Mouse (Mus musculus): ENCODE results near the gene Tubb2a.

Tubb2a gene

DNA sequence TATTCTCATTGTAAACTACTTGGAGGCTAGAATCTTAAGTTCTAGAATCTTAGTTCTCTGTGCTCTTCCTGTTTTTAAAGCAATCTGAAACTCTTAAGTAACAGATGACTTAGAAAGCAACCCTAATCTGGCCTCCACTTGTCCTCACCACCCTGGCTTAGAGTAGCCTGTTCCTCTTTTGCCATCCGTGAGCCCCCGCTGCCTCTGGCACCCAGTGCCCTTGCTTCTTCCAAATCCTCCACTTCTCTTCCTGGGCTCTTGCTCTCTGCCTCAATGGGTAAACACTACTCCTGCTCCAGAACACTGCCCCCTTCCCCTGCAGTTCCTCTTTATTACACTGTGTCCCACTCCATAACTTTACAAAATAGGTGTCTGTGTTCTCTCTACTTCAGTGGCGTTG, 26.1 kb downstream of the Tubb2a start:
- no peak for DNase-seq (ENCODE audit: low read depth, low spot score)

DNA sequence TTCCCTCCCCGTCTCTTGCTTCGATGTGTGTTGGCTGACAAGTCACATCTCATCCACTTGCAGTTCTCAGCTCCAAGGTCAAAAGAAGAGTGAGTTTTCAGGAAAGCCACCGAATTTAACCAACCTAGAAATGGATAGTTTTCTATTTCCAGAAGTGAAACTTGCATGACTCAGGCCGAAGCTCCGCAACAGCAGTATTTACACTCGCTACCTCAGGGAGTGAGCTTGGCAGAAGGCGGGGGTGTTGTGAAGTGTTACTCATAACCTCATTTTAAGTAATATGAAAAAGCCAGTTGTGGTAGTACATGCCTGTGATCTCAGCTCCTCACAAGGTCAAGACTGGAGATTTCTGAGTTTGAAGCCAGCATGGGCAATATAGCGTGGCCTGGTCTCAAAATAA, 27.3 kb downstream of the Tubb2a start:
- no peak for DNase-seq (ENCODE audit: low read depth, low spot score)

DNA sequence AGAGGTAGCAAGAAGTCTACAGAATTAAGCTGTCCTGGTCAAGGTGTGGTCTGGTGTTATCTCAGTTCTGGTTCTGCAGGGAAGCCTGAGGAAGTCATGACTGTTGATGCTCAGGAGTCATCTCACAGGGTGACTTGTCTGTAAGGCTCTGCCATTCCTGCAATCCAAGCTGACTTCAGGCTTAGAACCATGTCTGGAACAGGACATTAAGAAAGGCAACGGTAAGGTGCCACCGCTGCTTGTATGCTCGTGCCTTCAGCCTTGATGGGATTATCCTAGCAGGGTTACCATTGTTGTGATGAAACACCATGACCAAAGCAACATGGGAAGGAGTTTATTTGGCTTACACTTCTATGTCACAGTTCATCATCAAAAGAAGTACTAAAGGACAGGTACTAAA, 30.3 kb downstream of the Tubb2a start:
- DNase-seq (ENCODE audit: low read depth, low spot score), result no peak

DNA sequence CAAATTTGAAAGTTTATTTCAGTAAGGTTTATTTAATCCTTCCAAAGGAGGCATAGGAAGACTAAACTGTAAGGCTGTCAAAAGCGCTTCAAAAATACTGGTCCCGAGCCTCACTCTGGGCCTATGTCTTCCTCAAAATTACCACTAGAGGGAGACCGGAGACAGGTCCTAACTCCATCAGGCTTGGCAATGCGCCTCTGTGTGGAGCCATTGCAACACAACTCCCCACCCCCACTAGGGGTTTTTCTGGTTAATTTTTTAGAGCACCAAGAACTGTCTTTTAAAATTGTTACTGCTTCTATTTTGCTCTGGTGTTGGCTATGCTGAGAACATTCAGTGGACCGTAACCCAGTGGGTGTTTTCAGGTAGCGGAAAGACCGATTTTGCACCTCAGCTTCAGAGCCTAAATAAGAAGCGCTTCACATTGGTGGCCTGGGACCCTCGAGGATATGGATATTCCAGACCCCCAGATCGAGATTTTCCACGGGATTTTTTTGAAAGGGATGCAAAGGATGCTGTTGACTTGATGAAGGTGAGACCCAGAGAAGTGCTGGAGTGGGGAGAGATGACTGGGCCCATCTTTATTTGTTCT, 31.3 kb downstream of the Tubb2a start:
- DNase-seq (ENCODE audit: low read depth, low spot score), result peak; percentile 78

DNA sequence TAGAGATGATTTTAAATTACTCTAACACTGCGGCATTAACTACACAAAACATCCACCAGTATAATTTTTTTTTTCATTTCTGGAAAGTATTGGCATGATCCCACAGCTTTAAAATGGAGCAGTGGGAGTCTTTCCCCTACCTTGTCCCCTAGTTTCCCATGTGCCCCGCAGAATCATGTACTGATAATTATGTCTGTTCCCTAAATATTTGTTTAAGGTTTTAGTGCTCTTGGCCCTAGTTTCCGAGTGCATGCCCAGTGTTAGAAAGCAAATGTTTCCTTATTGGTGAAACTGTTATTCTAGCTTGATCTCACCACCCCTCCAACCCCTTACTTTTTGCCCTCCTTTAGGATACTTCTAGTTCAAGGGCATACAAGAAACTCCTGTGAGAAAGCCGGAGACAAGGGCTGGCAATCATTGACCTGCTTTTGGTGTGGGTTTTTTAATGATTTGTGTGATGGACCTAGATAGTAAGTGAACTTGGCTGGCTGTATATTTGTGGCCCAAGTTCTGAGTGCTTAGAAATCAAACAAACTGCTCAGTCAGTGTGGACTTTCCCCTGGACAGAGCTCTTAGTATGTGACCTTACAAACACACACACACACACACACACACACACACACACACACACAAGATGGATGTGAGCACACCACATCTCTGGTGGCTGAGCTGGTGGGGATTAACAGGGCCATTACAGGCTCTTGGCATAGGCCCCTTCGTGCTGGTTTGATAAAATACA, 32.1 kb downstream of the Tubb2a start:
- DNase-seq (ENCODE audit: low read depth, low spot score), result no peak

DNA sequence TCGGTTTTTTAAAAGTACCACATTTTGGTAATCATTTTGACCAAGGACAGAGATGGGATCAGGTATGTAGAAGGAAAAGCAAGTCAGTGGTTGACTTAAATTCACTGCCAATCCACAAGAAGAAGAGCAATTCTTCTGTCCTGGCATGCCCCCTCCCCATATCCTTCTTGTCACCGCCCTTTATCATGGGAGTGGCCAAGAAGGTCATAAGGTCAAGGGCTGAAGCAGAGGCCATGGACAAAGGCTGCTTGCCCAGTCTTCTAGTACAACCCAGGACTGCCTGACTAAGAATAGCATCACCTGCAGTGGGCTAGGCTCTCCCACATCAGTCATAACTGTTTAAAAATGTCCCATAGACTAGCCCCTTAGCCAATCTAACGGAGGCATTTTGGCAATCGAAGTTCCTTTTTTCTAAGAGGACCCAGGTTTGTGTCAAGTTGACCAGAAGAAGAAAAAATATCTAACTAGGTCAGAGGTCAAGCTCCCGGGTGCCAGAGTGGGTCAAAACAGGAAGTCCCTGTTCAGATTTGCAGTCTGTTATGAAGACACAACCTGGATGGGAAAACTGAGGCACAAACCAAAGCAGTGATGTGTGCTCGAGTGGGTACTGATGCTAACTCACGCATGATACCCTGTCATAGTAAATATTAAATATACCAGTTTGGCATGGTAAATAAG, 34.0 kb downstream of the Tubb2a start:
- no peak for DNase-seq (ENCODE audit: low read depth, low spot score)

DNA sequence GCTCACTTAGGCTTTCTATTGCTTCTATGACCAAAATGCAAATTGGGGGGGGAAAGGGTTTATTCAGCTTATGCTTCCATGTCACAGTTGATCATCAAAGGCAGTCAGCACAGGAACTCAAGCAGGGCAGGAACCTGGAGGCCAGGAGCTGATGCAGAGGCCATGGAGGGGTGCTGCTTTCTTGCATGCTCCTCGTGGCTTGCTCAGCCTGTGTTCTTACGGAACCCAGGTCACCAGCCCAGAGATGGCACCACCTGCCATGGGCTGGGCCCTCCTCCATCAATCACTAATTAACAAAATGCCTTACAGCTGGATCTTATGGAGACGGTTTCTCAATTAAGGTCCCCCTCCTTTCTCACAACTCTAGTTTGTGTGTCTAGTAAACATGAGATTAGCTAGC, 37.7 kb downstream of the Tubb2a start:
- DNase-seq (ENCODE audit: low read depth, low spot score), result no peak

DNA sequence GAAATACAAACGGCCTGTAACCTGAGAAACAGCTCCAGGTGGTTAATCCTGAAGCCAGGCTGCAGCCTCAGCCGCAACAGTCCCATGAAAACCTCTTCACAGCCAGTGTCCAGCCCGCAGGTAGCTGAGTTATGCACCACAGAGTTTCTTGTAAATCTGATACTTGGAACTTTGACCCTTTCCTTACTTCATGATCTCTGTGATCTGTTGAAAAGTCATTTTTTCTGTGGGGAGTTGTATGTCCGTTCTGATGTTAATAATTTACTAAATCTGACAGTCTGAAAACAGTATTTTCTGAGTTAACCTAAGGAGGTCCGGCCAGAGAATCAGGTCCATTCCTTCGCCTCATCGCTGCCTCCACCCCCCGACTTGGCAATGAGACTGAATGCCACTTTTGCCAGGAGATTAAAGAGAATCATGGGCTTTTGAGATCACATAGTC, 38.9 kb downstream of the Tubb2a start:
- DNase-seq (ENCODE audit: low read depth, low spot score), result no peak

DNA sequence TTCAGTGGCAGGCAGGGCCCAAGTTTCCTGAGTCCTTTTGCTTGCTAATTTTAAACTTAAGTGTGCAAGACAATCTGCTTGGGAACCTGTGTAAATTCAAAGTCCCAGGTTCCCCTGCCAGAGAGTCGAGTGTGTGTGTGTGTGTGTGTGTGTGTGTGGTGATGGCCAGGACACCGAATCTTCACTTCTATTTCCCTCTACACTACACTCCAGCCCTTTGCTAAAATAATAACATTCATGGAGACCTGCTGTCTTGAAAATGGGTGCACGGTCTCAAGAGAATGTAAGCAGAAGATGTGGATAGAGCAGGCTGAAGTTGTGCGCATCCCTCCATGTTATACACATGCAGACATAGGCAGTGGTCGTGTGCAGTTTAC, 39.8 kb downstream of the Tubb2a start:
- peak; percentile 24 for DNase-seq (ENCODE audit: low read depth, low spot score)

DNA sequence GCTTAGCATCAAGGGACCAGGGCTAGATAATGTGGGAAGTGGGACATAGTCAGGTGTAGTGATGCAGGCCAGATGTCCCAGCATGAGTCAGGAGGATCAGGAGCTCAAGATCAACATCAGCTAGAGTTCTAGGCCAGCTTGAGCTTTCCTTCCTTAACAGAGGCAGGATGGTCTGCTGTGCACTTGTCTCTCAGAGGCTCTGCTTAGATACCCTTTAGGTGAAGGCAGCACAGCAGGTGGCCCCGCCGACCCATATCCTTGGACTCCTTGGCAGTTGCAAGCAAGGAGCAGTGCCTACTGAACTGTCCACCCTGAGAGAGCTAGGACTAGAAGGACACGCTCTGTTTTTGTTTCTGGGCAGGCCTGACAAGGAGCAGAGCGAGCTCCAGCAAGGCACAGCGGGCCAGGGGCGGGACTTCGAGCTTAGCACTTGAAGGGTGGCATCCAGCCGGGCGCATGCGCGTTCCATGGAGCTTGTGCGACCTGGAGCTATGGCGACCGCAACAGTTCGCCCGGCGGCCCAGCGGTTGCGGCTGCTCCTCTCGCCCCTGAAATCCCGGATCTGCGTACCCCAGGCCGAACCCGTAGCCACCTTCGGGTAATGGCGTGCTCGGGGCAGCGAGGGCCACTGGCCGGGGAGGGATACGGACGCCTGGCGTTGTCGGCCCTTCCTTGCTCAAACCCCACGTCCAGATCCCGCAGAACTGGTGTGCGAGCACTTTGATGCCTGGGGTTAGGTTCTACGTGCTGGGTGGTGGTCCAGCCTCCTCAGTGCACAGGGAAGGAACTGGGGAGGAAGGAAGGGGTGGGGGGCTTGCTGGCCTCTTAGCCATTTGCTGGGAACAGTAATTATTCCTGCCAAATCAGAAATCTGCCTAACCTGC, 40.4 kb downstream of the Tubb2a start, which contains the start of gene Bphl:
Gene Bphl, plus strand, starts transcription at position 426 of the 884 bp plus-strand sequence.
- DNase-seq (ENCODE audit: low read depth, low spot score), result peak; percentile 91

DNA sequence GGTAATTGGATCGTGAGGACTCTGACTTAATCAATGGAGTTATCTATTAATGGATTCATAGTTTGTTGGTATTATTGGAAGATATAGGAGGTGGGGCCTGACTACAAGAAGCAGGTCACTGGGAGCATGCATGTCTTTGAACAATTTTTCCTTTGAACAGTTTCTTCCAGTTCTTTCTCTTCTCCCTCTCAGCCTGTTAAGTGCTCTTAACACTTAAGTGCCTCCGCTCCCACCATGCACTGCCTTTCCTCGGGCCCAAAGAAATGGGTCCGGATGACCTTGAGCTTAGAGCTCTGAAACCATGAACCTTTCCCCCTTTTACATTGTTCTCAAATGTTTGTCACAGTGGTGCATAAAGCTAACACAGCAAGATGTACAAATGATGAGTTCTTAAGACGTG, 41.1 kb downstream of the Tubb2a start:
- no peak for DNase-seq (ENCODE audit: low read depth, low spot score)

DNA sequence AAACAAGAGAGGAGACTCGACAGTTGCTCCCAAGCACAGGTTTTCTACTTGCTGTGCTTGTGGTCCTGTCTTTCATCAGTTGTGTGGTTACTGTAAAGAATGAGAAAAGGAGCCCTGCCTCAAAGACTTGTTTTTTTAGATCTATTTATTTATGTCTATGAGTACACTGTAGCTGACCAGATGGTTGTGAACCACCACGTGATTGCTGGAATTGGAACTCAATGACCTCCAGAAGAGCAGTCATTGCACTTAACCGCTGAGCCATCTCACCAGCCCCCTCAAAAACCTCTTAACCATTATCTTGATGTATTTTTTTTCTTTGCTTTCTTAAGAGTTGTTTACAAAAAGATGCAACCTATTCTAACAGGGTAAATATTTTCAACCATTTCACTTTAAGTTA, 42.4 kb downstream of the Tubb2a start:
- DNase-seq (ENCODE audit: low read depth, low spot score), result no peak

DNA sequence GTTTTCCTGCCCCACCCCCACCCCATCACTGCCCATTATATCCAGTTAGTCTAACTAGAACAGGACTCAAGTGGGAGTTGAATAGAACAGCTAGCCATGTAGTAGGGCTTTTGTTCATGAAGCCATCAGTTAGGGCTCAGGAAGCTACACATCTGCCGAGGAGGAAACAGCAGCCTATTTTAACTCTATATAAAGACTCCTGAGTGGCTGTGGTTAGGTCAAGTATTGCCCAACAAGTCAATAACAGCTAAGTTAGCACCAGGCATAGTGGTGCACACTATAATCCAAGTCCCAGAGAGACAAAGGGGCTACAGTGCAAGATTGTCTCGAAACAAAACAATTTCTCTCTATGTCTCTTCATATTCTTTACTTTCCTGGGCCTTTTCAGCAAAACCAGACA, 45.8 kb downstream of the Tubb2a start:
- no peak for DNase-seq (ENCODE audit: low read depth, low spot score)
